Mouse (Mus musculus) frontal cortex, adult 2 months (tissue): ENCODE results near the gene Glb1. TPM values are rescaled to one million over a fixed set of nuclear protein-coding genes. Genes with fewer than 3 reads are reported as not detected.
"Not testable (repeated sequence)": the region's sequence is repeated elsewhere in the genome, so short reads cannot be mapped to it uniquely, and the experiment has no call there.

ENCODE experiments used
- DNase-seq, 2 experiments: peaks; one replicate each; pipeline ENCODE4 v3.0.0; 2022; ENCODE audit warnings: low spot score in 1 of 2; ENCODE audit errors: extremely low spot score in 1 of 2
- polyA plus RNA-seq: library from polyadenylated mRNA; depleted of rRNA; stranded (reverse); fragments of >200 nt; gene quantifications from 2 replicates; pipeline ENCODE4 v1.2.3, GENCODE M21; 2012

The Glb1 gene
- polyA plus RNA-seq, 1 experiment = 23.9 TPM

- no peak for DNase-seq
Measured at GRCm38 (mm10) chr9:114496469-114496868, 95.6 kb downstream of the Glb1 start.

DNA sequence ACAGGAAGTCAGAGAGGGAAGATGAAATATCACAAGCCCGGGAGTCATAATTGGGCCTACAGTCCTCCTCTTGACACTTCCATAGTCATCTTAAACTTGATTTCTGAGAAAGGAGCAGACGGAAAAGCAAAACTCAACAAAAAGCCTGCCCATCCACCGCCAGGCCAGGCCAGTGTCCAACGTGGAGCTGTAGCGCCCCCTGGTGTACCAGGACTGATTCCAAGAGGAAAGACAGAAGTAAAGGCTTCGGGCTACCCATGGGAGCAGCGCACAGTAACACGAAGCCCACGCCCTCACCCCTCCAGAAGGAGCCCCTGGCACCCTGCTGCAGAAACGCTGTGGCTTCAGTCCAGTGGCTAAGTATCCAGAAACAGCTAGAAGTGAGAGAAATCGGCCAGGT is 97.3 kb downstream of the Glb1 start:
- DNase-seq = peak; percentile 28 to 90

DNA sequence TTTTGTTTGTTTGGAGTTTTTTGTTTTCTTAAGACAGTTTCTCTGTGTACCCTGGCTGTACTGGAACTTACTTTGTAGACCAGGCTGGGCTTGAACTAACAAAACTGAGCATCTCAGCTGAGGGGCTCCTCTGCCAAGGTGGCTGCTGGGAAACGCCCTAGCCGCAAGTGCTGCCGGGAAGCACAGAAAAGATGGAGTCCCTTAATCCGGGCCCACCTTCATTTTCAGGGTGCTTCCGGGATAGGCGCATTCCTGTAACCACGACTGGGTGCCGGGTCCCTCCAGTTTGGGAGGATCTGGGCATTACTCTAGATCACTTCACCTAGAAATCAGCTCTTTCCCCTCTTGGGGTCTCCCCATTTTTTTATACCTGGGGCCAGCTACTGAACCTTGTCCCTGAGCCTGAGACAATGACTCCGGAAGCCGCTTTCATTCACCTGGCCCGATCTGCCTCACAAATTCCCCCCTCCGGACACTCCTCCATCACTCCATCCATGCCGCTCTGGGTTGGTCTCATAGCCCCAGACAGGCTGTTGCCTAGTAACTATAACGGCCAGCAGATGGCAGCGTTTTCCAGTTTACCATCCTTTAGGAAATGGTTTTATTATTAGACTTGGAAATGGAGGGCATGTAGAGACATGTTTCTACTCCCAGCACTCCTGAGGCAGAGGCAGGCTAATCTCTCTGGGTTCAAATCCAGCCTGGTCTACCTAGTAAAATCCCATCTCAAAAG is 99.1 kb downstream of the Glb1 start:
- peak in 1 of 2 experiments; percentile 79 for DNase-seq

- no peak for DNase-seq
Measured at GRCm38 (mm10) chr9:114501111-114501510, 100.2 kb downstream of the Glb1 start.

- no peak for DNase-seq
Measured at GRCm38 (mm10) chr9:114501913-114502312, 101.0 kb downstream of the Glb1 start.

- DNase-seq = no peak
Measured at GRCm38 (mm10) chr9:114502711-114503427, 102.0 kb downstream of the Glb1 start.

DNA sequence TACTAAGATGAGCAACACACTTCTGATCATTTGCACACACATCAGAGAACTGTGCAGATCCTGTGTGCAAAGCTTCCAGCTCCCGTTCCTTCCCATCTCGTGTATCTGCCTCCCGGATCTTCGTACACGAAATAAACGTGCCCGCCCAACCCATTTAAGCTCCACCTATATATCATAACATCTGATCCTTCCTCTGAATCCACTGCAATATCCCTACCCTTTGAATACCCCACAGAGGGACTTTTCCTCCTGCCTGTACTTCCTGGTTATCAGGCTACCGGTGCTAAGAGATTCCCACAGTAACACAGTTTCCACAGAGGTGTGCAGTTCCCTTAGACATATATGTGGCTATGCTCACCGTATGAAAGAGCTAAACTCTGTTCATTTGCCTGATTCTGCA is 103.9 kb downstream of the Glb1 start, which contains the start of gene Ccr4:
TSS of gene Ccr4 (minus strand) at position 101 of the 400 bp plus-strand sequence.
- no peak for DNase-seq

- DNase-seq = no peak
Measured at GRCm38 (mm10) chr9:114506564-114506963, 105.7 kb downstream of the Glb1 start.

DNA sequence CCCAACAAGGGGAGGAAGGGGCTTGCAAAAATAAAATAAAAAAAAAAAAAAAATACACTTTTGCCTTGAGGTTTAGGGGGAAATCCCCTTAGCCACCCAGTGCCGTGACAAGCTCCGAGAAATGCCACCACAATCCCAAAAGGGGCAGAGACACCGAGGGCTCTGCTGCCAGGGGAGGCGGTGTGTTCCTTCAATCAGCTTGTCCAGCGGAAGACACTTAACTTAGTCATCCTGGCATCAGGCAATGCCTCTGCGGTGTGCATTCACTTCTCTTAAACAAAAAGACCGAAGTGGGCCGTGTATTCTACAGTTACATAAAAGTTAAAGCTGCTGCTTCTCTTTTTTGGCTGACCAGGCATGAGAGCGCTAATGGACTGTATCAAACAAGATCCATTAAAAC is 106.5 kb downstream of the Glb1 start:
- DNase-seq = no peak

GRCm38 (mm10) chr9:114509785-114510184 is 108.9 kb downstream of the Glb1 start:
- DNase-seq = no peak

DNA sequence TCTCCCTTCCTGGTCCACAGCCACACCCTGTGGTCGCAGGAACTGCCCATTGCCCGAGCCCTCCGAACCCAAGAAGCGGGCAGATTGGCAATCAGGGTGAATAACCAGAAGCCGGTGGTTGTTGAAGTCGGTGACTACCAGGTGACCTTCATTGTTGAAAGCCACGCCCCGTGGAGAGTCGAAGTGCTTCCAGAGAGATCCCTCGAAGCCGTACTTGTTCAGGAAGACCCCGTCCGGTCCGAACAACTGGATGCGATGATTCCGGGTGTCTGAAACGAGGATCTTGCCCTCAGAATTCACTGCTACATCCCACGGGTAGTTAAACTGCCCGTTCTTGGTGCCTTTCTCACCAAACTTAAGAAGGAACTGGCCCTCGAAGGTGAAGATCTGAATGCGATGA is 112.0 kb downstream of the Glb1 start:
- DNase-seq = no peak

DNA sequence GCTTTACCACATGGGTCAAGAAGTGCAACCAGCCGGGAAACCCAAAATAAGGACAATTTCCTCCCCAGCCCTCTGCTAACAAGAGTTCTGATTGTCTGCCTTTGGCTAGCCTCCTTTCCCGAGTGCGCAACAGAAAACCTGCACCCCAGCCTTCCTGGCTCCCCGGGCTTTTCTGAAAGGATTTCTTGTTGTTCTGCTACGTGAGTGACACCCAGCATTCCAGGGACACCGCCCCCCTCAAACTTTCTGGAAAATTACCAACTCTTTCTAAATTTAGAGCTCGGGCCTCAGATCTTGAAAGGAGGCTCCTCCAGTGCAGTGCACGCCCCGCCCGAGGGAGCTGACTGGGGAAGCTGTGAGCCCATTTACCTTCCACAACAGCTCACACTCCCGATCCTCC is 114.5 kb downstream of the Glb1 start, which contains the start of gene C130032M10Rik:
TSS of gene C130032M10Rik (plus strand) at position 334 of the 400 bp plus-strand sequence.
- peak in 1 of 2 experiments; percentile 20 for DNase-seq

DNA sequence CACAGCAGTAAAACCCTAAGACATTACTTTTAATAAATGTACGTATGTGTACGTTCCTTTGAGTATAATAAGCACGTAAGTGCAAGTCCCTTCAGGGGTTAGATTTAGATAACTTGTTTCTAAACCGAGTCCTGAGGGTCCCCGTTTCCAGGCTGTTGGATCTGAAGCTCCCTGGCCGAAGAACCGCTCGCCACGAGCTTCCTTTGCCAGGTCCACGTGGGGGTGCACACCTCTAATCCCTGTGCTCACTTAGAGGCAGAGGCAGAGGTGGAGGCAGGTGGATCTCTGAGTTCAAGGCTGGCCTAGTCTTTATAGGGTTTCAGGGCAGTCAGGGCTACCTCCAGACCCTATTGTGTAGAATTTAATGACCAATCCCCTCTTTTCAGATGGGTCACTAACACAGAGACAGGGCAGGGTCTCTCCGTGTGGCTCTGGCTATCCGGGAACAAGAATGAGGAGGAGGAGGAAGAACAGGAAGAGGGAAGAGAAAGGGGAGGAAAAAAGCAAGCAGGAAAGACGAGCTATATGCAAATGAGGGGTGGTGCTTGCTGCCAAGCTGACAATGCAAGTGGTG is 117.1 kb downstream of the Glb1 start:
- no peak for DNase-seq

DNA sequence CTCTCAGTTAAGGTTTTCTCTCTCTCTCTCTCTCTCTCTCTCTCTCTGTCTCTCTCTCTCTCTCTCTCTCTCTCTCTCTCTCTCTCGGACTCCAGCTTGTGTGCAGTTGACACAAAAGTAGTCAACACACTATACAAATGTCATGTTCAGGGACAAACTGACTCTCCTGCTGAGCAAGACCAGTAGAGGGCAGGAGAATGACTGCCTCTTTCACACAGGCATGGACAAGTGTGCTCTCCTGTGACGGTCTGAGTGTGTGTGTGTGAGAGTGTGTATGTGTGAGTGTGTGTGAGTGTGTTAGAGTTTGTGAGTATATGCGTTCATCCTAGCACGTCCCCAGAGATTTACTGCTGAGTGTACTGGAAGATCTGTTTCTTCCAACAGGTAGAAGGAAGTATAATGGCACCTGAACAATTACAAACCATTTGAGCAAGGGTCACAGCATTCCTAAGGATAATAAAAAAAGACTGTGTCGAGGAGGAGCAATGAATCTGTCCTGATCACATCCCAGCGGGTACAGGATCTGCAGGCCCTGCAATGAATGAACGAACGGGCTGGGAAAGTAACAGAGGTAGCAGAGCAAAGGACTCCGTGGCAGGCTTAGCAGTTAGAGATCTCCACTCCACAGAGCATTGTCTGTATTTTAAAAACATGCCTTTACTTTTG is 118.1 kb downstream of the Glb1 start:
- no peak for DNase-seq

- DNase-seq = not testable (repeated sequence)
Measured at GRCm38 (mm10) chr9:114520529-114520928, 119.7 kb downstream of the Glb1 start.

DNA sequence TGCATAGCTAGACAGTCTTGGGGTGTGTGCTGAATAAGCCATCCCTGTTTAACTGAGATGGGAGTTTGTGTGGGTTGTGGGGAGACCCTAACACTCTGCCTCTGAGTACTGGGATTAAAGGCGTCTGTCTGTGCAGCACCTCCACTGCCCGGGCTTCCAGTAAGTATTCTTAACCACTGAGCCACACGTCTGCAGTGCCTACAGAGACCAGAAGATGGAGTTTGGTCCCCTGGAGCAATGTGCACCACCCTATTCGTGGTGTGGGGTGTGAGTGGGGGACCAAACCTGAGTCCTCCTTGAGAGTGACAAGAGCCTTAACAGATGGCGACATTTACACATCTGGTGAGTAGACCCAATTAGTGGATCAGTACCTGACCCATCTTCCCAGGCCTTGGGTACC is 121.2 kb downstream of the Glb1 start:
- DNase-seq = no peak

DNA sequence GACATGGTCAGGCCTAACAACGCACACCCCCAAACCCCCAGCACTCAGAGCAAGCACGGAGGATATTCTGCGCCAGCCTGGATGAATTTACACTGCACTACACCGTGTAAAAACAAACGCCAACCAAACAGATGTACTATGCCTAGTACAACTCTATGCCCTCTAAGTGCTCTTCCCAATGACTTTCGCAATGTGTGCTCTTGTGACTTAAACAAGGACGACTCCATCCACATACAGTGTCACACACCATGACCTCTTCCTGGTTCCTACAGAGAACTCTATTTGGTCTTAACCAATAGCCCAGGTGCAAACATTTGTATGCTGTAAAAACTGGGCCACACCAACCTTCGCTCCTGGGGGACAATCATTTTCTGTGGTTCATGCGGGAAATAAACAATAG is 121.6 kb downstream of the Glb1 start:
- no peak for DNase-seq
